Mouse (Mus musculus): Measurements from ENCODE around the gene Mpdz. TPM values are rescaled to one million over a fixed set of nuclear protein-coding genes. Genes with fewer than 3 reads are reported as not detected.

The Mpdz gene
- 6.9 and 9.5 TPM in 2 replicates for polyA plus RNA-seq (2015; fragmentation: Nextera tagmentation; extraction: Ambion mirVana)

DNA sequence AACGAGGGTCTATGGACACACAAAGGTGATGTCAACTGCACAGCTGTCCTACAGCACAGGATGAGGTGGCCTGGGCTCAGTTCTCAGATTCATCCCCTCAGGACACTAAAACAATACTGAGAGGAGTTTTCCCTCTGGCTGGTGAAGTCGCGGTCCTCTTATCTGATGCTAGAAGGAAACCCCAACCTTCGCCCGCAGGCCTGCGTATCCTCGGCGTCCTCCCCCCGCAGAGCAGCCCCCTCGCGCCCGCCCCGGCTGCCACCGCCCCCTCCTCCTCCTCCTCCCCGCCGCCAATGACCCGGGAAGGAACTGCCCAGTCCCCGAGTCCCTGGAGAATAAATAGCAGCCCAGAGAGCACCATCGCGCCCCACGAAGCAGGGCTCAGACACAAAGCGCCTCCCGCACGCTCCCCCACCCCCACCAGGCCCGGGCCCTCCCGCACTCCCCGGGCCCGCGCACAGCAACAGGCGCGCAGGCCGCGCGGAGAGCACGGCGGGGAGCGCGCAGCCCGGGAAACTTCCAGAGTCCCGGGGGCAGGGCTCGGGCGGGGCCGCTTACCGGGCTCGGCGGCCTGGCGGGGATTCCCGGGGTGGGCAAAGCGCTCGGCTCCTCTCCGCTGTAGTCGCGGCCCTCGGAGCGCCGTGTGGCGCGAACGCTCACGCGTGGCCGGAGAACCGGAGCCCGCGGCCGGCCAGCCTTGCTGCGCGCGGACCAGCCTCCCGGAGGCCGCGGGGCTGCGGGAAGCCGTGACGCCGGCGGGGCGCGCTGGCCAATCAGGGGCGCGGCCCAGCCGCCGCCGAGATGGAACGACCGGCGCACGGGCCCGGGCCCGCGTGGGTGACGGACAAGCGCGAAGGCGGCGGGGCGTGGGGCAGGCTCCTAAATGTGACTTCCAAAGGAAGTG is at the start of gene Mpdz:
Gene Mpdz (minus strand): TSS at position 738 of the 904 bp plus-strand sequence.

